Mouse (Mus musculus): ENCODE results near the gene Sugt1.
A peak's percentile ranks its signal among the peaks of the same experiment; 100 is the strongest.

Gene Sugt1

GRCm38 (mm10) chr14:79587139-79587851 lies at the start of gene Sugt1:
Sugt1 (plus strand) TSS chr14:79587691.
- peak; percentile 93 to 94 for DNase-seq (ENCODE audit: low spot score in 2 of 2)

DNA sequence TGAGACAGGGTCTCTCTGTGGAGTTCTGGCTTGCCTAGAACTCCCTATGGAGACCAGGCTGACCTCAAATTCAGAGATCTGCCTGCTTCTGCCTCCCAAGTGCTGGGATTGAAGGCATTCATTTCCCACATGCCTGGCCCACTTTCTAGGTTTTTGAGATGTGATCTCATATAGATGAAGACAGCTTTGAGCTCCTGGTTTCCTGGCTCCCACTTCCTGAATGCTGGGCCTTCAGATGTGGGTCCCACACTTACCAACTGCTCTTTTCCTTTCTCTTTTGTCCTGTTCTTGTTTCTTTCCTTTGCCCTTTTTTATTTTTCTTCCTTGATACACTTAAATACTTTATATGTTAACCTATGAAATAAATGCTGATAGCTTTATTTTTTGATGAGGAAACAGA lies 49.6 kb upstream of the Sugt1 start:
- DNase-seq (ENCODE audit: low spot score in 2 of 2): no peak

- no peak for DNase-seq (ENCODE audit: low spot score in 2 of 2)
Observed at GRCm38 (mm10) chr14:79541606-79542005, 45.9 kb upstream of the Sugt1 start.

GRCm38 (mm10) chr14:79549343-79549742 lies 38.1 kb upstream of the Sugt1 start:
- peak in 1 of 2 experiments; percentile 24 for DNase-seq (ENCODE audit: low spot score in 2 of 2)

GRCm38 (mm10) chr14:79551929-79552328 lies 35.6 kb upstream of the Sugt1 start:
- DNase-seq (ENCODE audit: low spot score in 2 of 2): no peak

- no peak for DNase-seq (ENCODE audit: low spot score in 2 of 2)
Observed at GRCm38 (mm10) chr14:79552854-79553253, 34.6 kb upstream of the Sugt1 start.

DNA sequence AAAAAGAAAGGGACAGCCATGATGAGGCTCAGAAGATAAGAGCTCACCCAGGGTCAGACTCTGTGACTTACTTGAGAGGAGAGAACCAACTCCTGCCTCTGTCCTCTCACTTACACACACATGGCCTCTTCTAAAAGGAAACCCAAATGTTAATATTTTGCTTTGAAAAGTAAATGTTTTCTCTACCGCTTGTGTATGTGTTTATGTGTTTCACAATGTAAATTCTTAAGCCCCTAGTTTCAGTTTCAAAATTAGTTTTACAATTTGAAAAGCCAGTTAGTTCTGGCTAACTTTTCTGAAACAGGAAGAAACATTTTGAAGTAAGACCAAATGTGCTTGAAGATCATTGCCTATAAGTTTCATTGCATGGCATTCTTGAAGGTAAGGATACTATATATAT lies 29.7 kb upstream of the Sugt1 start:
- DNase-seq (ENCODE audit: low spot score in 2 of 2): no peak

- DNase-seq (ENCODE audit: low spot score in 2 of 2): peak in 1 of 2 experiments; percentile 33
Observed at GRCm38 (mm10) chr14:79562745-79563144, 24.7 kb upstream of the Sugt1 start.

GRCm38 (mm10) chr14:79564784-79565183 lies 22.7 kb upstream of the Sugt1 start:
- DNase-seq (ENCODE audit: low spot score in 2 of 2): no peak

DNA sequence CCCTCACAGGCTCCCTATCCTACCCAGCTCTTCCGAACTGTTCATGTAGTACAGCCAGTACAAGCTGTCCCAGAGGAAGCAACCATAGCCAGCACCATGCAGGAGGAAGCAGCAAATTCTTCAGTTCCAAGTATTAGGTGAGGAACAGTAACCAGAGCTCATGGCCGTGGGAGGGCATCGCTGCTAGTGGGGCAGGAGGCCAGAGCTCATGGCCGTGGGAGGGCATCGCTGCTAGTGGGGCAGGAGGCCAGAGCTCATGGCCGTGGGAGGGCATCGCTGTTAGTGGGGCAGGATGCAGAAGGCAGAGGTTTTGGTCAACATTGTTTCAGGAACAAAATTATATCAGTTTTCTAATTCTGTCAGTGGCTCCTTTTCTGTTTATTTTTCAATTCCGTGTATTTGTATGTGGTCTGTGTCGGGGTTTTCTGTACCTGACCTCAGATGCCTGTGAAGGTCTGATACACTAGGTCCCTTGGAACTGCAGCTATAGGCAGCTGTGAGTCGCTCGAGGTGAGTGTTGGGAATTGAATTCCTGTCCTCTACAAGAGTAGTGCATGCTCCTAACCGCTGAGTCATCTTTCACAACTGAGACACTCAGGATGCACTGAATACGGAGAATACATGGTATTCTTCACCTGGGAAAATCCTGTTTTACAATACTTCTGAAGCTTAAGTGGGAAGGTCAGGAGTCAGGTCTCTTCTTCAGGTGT lies 13.9 kb upstream of the Sugt1 start:
- no peak for DNase-seq (ENCODE audit: low spot score in 2 of 2)

DNA sequence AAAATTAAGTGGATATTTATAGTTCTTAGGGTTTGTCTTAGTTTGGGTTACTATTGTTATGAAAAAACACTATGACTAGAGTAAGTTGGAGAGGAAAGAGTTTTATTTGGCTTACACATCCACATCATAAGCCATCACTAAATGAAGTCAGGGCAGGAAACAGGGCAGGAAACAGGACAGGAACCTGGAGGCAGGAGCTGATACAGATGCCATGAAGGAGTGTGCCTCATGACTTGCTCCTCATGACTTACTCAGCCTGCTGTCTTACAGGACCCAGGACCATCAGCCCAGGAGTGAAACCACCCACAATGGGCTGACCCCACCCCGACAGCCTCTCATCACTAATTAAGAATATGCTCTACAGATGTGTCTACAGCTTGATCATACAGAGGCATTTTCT lies 13.1 kb upstream of the Sugt1 start:
- DNase-seq (ENCODE audit: low spot score in 2 of 2): no peak

- no peak for DNase-seq (ENCODE audit: low spot score in 2 of 2)
Observed at GRCm38 (mm10) chr14:79583526-79584245, 3.8 kb upstream of the Sugt1 start.

DNA sequence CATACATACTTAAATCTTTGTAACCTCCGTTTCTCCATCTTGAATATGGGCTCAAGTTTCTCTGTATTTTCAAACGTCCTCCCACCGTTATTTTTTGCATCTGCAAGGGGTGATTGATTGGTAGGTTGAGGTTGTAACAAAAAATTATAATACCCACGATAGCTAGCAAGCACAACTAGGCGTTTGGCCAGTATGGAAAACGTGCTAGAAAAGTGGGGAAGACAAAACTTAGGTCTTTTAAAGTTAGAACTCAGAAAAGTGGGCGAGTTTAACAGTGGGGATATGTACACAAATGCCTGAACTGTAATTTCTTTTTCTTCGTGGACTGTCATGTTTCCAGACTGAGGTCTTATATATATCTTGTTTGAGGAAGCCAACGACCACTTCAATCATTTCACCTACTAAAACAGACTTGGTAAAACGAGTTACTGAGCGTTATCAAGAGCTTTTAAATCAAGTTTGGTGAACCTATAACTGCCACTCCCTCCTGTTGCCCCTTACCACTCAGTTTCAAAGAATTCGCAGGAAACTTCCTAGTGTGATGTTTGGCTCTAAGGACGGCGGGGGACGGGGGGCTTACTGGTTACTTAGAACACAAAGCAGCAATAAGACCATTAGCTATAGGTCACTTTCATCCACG lies 872 bp upstream of the Sugt1 start:
- no peak for DNase-seq (ENCODE audit: low spot score in 2 of 2)

- no peak for DNase-seq (ENCODE audit: low spot score in 2 of 2)
Observed at GRCm38 (mm10) chr14:79587852-79588229, 350 bp downstream of the Sugt1 start.

DNA sequence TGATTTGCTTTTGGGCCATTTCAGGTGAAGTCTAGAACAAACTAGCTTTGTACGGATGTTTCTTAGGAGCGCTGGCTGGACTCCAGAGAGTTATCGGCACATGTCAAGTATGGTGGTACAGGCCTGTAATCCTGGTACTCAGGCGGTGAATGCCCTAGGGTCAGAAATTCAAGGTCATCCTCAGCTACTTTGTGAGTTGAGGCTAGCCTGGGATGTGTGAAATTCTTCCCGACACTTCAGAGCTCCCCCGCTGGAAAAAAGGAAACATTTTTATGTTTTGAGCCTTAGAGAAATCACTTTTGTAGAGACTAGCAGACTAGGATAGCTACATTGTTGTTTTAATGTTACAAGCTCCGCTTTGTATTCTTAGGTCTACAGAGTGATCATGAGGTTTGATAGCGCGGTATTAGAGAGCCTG lies 1.1 kb downstream of the Sugt1 start:
- DNase-seq (ENCODE audit: low spot score in 2 of 2): no peak

DNA sequence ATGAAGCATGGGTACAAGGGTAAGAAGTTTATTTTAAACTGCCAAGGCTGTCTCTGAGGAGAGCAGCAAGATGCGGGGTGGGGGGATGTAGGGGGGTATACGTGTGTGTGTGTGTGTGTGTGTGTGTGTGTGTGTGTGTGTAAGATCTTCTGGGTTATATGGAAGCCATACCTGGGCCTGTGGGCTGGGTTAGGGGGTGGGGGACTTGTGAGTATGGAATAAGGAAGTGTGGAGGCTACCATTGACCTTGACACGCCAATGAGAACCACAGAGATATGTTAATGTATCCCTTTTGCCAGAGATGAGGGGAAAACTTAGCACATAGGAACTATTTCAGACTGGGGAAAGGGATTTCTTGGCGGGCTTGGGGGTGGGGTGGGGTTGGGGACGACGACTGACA lies 1.9 kb downstream of the Sugt1 start:
- no peak for DNase-seq (ENCODE audit: low spot score in 2 of 2)

DNA sequence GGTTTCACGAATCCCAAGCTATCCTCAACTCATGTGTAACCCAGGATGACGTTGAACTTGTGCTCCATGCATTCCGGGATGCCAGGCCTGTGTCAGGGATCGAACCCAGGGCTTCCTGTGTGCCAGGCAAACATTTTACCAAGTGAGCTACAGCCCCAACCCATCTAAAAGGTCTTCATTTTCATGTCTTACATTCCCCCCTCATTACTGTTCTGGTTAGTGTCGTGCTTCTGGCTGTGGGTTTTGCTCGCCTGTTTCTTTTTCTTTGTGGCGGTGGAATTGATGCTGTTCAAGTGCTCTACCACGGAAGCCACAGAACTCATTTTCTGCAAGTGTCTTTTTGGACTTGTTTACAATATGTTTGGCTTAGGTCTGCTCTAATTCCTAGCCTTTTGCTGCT lies 3.4 kb downstream of the Sugt1 start:
- DNase-seq (ENCODE audit: low spot score in 2 of 2): no peak

DNA sequence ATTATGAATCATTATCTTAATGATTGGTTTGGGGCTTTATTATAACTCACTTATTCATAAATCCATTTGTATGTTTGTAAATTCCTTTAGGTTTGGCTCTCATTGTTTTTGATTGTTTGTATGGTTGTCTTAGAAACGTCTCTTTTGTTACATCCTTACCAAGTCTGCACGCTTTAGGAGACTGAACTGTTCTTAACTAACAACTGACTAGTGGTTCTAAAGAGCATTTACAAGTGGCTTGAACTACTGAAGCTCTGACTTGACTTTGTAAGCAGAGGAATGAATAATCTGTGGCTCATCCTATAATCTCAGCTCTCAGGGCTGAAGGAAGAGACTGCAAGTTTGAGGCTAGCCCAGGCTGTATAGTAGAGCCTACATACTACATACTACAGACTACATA lies 4.1 kb downstream of the Sugt1 start:
- DNase-seq (ENCODE audit: low spot score in 2 of 2): no peak

DNA sequence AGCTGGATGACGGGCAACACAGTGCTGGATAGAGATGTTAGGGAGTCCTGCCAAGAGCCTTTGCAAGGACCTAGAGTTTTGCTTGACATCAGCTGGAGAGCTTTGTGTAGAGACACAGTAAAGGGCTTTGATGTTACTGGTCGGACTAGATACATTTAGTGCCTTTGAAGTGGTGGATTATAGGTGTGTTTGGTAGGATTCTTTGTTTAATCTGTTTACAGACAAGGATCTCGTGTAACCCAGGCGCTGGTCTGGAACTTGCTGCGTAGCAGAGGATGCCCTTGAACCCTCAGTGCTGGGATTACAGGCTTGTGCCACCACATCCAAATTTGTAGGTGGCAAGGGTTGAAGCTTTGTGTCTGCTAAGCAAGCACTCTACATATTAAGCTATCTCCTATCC lies 6.6 kb downstream of the Sugt1 start:
- no peak for DNase-seq (ENCODE audit: low spot score in 2 of 2)

DNA sequence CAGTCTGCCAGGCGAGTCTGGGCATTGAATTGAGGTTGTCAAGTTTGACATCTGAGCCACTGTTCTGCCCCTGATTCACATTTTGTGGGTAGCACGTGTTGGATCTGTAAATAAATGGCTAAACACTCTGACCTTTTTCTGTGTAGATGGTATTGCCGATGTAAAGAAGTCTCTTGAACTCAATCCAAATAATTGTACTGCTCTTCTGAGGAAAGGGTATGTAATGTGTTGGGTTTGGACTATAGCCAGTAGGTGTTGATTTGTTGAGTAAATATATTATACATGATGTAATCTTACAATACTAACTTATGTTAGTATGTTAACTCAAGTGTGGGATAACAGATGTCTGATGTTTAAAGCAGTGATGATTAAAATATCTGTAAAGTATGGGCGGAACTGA lies 9.1 kb downstream of the Sugt1 start:
- no peak for DNase-seq (ENCODE audit: low spot score in 2 of 2)

DNA sequence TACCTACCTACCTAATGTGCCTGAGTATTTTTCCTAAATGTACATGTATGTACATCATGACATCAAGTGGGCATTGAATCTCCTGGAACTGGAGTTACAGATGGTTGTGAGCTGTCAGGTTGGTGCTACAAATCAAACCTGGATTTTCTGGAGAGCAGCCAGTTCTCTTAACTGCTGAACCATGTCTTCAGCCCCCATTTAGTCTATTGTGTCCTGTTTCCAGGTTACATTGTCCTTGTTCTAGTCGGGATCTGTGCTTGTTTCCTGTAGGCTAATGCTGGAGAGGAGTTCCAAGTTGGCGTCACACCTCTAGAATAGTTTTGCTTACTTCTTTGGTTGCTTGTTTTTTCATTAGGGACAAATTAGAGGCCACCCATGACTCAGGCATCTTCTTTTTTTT lies 18.4 kb downstream of the Sugt1 start:
- no peak for DNase-seq (ENCODE audit: low spot score in 2 of 2)

- DNase-seq (ENCODE audit: low spot score in 2 of 2): no peak
Observed at GRCm38 (mm10) chr14:79606392-79606791, 18.9 kb downstream of the Sugt1 start.

Data from urinary bladder, postnatal 4 days (tissue).